Mouse (Mus musculus) left cerebral cortex, adult 18-20 months (tissue): ENCODE measurements at regions not wholly inside any gene's neighbourhood (a gene's known extent, or its start where the extent isn't known, plus 50 kb on each side); places are given as distances from the start of the nearest gene placed in this dataset.

Experiments used
- DNase-seq, 2 experiments: peaks; one replicate each; pipeline ENCODE4 v3.0.0; 2021 to 2022; ENCODE audit warnings: low spot score in 2 of 2, mixed read lengths in 1 of 2

- no peak for DNase-seq
These were observed 55.1 kb upstream of the Smox start for GRCm38 (mm10) chr2:131436149-131436548.

- no peak for DNase-seq
These were observed 60.8 kb upstream of the Smox start for GRCm38 (mm10) chr2:131430474-131430873.

DNA sequence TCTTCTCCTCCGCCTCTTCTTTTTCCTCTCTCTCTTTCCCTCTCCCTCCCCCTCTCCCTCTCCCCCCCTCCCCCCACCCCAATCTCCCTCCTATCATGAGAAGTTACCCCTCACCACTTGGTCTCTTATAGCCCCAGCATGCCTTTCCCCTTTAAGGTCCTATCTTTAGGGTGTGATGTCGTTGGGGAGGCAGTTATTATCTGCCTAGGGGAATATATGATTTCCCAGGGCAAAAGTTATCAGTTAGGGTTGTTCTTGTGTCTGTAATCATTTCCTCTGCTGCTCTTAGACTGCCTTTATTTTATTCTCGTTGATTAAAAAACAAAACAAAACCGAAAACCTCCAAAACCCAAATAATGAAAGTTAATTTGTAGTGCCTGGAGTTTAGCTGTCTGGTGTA, 63.2 kb upstream of the Smox start:
- no peak for DNase-seq

- no peak for DNase-seq
These were observed 64.4 kb upstream of the Smox start for GRCm38 (mm10) chr2:131426941-131427340.

DNA sequence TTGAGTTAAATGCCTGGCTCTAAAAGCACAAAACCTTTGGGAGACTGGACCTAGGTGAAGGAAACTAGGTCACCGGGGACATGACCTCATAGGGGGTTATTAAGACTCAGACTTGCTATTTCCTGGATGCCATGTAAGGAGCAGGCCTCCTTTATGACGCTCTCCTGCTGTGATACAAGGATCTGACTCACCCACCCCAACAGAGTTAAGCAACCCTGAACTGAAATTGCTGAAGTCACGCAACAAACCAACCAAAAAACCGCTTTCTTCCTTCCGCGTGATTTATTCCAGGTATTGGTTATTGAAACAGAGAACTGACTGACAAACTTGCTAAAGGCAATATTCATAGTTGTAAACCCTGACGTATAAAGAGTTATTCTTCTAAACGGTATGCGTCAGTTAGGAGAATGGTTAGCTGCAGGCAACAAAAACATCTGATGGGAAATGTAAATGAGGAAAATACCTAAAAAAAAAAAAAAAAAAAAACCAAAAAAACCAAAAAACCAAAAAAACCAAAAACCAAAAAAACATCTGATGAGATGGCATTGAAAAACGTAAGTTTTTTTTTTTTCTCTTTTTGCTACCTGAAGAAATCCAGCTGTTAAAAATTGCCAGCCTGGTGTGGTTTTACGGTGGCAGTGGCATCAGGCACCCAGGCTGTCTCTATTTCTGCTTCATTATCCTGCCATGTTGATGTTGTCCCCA, 67.5 kb upstream of the Smox start:
- no peak for DNase-seq

DNA sequence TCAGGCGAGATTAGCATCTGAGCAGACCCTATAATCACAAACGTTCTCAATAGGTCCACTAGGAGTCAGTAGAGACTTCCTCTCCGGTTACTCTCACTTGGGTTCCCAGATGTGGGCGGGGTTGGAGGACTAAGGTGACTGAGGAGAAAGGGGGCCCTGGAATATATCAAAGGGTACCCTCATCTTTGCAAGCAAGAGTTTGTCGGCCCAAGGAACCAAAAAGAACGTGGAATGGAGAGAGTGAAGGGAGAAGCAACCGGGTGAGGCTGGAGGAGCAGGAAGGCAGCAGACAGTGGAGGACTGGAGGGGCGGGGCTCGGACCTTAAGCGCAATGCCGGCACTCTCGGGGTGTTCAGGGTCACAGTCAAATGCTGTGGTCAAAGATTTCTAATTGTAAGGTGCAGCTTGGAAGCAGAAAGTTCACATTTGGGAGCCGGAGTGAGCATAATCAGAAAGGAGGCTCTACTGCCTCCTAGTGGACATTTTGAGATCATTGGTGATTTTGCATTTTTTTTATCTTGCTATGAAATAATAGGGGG, 68.3 kb upstream of the Smox start:
- peak; percentile 51 for DNase-seq

DNA sequence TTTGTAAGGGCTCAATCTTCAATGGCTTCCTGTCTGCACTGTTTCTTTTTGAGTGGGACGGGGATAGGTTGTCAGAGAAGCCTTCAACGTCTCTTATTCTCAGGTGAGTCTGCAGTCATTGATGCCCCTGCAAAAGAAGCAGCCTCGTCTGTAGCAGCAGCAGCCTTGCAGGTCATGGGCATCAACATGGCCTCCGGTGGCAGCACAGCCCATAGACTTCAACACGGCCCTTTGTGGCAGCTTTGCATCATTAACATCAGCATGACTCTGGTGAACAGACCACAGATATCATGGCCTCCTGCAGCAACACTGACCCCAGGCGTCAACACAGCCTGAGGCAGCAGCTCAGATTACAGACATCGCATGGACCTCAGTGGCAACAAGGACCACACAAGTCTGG, 65.4 kb upstream of the Rnf24 start:
- no peak for DNase-seq

- DNase-seq, result no peak
These were observed 64.8 kb upstream of the Rnf24 start for GRCm38 (mm10) chr2:131417472-131417871.

- peak; percentile 69 to 76 for DNase-seq
These were observed 63.8 kb upstream of the Rnf24 start for GRCm38 (mm10) chr2:131416482-131416881.

DNA sequence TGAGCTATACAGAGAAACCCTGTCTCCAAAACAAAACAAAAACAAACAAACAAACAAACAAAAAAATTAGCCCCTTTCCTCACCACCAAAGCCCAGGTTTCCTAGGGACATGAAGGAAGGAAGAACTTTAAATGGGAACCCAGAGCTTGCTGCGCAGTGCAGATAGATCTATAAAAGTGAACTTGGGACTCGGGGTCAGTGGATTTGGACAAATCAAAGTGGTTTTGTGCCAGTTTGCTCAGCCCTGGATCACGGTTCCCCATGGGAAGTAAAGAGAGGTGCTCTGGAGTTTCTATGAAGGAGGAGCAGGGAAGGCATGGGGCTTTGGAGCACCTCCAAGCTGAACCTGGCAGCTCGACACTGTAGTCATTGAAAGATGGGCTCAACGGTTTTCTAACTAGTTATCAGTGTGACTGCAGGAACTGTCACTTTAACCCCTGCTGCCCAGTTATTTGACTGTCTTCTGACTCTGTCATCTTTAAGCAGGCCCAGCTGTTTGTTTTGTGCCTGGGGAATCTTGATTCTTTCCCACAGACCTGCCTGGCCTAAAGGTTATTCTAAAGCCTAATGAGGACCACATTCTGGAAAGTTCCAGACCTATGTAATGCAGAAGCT, 58.3 kb upstream of the Rnf24 start:
- DNase-seq, result no peak

- no peak for DNase-seq
These were observed 54.6 kb upstream of the Rnf24 start for GRCm38 (mm10) chr2:131407337-131407736.

GRCm38 (mm10) chr2:131404218-131404555, 51.5 kb upstream of the Rnf24 start:
- no peak for DNase-seq

DNA sequence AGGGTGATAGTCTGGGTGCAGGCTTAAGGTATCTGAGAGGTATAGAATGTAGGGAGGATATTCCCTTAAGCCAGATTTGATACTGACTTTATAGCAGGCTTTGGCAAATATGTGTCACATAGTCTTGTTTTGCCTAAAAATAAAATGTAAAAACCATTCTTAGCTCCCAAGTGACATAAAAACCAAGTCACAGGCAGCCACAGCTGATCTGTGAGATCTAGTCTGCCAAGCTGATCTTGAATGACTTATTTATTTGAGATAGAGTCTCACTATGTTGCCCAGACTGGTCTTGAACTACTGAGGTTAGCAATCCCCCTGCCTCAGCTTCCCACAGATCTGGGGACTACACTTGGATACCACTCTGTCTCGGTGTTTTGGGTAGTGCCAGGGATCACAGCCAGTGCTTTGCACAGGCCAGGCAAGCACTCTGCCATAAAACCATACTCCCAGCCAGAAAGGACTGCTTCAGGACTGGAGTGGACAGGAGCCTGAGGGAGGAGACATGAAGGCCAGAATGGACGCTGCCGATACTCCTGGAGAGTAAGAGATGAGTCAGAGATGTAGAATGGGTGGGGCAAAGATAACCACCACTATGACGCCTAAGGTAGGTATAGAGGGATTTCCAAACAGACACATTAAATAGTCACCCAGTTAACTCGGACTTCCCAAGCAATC, 51.0 kb upstream of the Rnf24 start:
- no peak for DNase-seq
